Mouse (Mus musculus): ENCODE data around the gene H3f3a. TPM values are rescaled to one million over a fixed set of nuclear protein-coding genes. Genes with fewer than 3 reads are reported as not detected.

Gene H3f3a
- total RNA-seq (2023), result 1,833 to 2,037 TPM (median 1,886 TPM) in 4 replicates

DNA sequence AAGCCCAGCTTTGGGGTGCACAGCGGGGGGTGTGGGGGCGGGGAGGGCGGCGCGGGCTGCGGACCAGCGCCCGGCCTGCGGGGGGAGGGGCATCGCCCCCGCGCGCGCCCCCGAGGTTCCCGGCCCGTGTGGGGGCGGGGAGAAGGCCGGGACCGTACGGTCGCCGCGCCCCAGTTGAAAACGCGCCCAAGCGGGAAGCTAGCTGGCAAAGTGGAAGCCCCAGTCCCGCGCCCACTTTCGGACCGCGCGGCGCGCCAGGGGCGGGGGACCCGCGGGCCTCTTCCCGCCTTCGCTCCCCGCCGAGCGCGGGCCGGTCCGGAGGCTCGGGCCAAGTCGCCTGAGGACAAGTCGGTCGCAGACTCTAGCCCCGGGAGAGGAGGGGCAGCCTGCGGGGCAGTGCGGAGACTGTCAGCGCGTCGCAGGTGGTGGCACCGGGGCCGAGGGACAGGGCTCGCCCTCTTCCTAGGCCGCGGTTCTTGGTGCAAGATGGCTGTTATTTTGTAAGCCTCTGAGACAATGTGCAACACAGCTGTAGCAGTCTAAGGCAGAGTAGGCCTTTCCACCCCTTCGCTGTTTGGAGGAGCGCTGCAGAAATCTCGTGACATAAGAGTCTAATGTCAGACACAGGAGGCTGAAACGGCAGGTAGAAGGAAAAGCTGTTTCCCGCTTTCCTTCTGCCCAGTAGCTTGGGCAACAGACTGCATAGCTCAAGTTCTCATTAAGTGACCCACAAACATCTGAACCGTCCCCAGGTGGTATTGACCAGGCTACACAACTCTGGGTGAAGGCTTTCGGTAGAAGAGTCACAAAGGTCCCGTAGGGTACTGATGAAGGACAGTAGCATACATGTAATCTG, at the start of gene H3f3a:
Gene H3f3a, minus strand, starts transcription at position 59 of the 856 bp plus-strand sequence.

DNA sequence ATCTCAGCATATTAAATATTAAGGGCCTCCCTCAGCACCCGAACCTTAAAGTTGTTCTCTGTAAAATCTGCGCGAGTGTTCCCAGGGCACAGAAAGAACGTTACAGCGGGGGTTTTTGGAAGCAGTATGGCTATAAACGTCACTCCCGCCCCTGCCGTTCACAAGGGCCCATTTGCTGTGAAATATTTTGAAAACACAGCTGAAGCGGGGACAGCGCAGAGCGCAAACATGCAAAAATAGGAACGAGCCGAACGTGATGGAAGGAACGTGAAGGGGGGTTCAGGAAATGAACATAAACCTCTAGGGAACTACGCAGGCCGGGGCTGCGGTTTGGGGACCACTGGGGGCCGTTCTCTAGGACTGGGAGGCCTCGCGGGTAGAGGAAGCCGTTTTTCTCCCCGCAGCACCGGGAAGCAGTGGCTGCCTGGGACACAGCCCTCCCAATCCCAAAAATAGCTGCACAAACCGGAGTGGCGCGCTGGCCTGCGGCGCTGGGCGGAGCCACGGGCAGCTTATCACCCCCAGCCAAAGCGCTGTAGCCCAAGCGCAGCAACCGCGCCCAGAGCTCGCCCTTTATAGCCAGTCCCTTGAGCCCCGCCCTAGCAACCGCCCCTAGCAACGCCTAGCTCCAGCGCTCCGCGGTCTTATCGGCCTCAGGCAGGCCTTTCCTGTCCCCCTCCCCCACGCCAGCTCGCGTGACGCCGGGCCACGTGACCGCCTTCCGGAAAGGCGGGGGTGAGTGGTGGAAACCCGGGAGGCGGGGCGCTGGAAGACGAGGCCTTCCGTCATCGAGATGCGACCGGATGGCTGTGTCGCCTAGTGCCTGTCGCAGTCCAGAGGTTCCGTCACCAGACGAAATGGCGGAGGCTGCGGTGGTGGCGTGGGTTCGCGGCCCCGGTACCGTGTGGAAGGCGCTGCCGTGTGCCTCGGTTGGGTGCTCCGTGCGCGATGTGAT, 36.9 kb upstream of the H3f3a start, which contains the start of gene Sde2:
Gene Sde2, plus strand, starts transcription at position 812 of the 955 bp plus-strand sequence.

Other genes with a start within 250 kb of the H3f3a start
- gene Parp1, start 245.0 kb downstream of the H3f3a start, total RNA-seq (2023), result 233 to 273 TPM (median 242 TPM) in 4 replicates
- 10.9 to 13.7 TPM (median 11.7 TPM) in 4 replicates for gene Lin9, start 172.8 kb downstream of the H3f3a start, total RNA-seq (2023)
- not detected in 4 replicates for gene Mixl1, start 116.9 kb downstream of the H3f3a start, total RNA-seq (2023)
- 53.9 to 59.1 TPM (median 56.4 TPM) in 4 replicates for gene Acbd3, start 87.9 kb downstream of the H3f3a start, total RNA-seq (2023)
- 74.7 to 87.0 TPM (median 79.5 TPM) in 4 replicates for gene Sde2, start 37.2 kb upstream of the H3f3a start, total RNA-seq (2023)
- gene Lefty2, start 79.2 kb upstream of the H3f3a start, total RNA-seq (2023), result not detected in 4 replicates
- gene Pycr2, start 90.3 kb upstream of the H3f3a start, total RNA-seq (2023), result 20.3 to 23.2 TPM (median 21.3 TPM) in 4 replicates
- gene Lefty1, start 121.1 kb upstream of the H3f3a start, total RNA-seq (2023), result not detected in 4 replicates
- 28.9 to 37.7 TPM (median 31.3 TPM) in 4 replicates for gene Tmem63a, start 128.4 kb upstream of the H3f3a start, total RNA-seq (2023)
- gene Ephx1, start 207.0 kb upstream of the H3f3a start, total RNA-seq (2023), result 85.7 to 97.0 TPM (median 88.5 TPM) in 4 replicates
- not detected in 4 replicates for gene 9130409I23Rik, start 237.3 kb upstream of the H3f3a start, total RNA-seq (2023)